Mouse (Mus musculus): ENCODE measurements around the gene Lect2. TPM values are rescaled to one million over a fixed set of nuclear protein-coding genes. Genes with fewer than 3 reads are reported as not detected.

Lect2 gene
- polyA plus RNA-seq, 1 experiment from 2014 or later = not detected

DNA sequence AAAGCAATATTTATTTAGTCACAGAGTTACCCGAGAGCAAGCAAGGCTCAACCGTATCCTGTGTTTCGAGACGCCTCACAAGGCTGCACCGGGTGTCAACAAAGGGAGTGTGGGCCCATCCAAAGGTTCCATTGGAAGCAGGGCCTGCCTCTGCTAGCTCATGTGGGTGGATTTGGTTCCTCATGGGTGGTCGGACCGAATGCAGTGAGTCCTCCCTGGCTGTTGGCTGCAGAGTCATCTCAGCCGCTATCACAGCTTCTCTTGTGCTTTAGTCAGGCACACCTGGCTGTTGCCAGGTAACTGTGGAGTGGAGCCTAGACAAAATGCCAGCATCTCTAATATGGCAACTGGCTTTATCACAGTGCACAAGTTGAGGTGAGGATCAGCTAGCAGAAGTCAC is 47.7 kb downstream of the Lect2 start:
- no peak for ATAC-seq (ENCODE audit: insufficient number of reproducible peaks, low FRiP score, low TSS enrichment, low read depth)

DNA sequence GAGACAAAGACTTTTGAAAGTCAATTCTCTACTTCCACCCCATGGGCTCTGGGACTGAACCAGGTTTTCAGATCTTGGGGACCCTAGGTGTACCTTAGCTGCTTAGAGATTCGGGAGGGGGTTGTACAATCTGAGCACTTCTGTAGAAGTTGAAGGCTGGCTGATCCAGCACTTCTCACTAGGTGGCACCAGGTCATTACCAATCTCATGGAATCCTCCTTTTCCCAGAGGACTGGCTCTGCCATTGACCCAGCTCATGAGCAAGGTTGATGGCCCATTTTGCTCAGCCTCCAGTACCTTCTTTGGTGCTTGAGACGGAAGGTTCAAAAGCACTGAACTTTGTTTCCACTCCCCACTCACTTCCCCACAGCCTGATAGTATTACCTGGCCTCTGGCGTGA is 48.2 kb downstream of the Lect2 start:
- Histone ChIP-seq H3K4me3 (no peak overlapping the region), H3K4me1 (no peaks in the 10 kb centered on the region), H3K27me3 (no peaks in the 10 kb centered on the region), H3K9me3 (no peaks in the 10 kb centered on the region), H3K9ac (no peak overlapping the region), H3K36me3 (no peaks in the 10 kb centered on the region), H3K27ac (no peak overlapping the region), H3K4me2 (no peak overlapping the region)
- no peak for ATAC-seq (ENCODE audit: insufficient number of reproducible peaks, low FRiP score, low TSS enrichment, low read depth)
- 75% methylated on average over 3 of the region's 3 CpGs for whole genome bisulfite sequencing

More for the DNA sequence above, 47.7 kb downstream of the Lect2 start:
- Histone ChIP-seq H3K36me3 (no peaks in the 10 kb centered on the region), H3K4me1 (no peaks in the 10 kb centered on the region), H3K27me3 (no peaks in the 10 kb centered on the region), H3K9ac (no peak overlapping the region), H3K27ac (no peak overlapping the region), H3K4me2 (no peak overlapping the region), H3K4me3 (no peak overlapping the region), H3K9me3 (no peaks in the 10 kb centered on the region)
- 89% methylated on average over 8 of the region's 8 CpGs for WGBS

DNA sequence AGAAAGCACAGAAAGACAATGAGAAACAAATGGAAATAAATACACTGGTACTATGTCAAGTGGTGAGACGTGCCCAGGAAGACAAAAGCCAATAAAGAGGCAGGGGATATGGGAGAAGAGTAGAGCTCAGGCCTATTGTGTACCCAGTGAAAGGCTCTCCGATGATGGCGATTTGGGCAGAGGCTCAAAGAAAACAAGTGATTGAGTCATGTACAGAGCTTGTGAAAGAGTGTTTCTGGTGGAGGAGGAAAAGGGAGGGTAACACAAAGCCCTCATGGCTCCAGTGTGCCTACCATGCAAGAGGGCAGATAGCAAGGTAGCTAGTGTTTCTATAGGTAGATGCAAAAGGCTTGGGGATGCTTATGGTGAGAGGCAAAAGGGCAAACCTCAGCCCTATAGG is 53.9 kb downstream of the Lect2 start:
- Histone ChIP-seq H3K9me3 (no peaks in the 10 kb centered on the region), H3K4me2 (no peak overlapping the region), H3K9ac (no peak overlapping the region), H3K36me3 (no peaks in the 10 kb centered on the region), H3K4me1 (no peaks in the 10 kb centered on the region), H3K4me3 (no peak overlapping the region), H3K27me3 (no peaks in the 10 kb centered on the region), H3K27ac (no peak overlapping the region)
- no peak for ATAC-seq (ENCODE audit: insufficient number of reproducible peaks, low FRiP score, low TSS enrichment, low read depth)
- WGBS = 77% methylated on average over 3 of the region's 3 CpGs

Other genes starting within 250 kb of the Lect2 start
- 0.10 and 0.19 TPM in 2 replicates for gene Gm3045, start 121.9 kb downstream of the Lect2 start, polyA plus RNA-seq (2015; fragmentation: Nextera tagmentation; extraction: Ambion mirVana)
- 2.1 and 2.4 TPM in 2 replicates for gene Slc25a48, start 110.1 kb downstream of the Lect2 start, polyA plus RNA-seq (2015; fragmentation: Nextera tagmentation; extraction: Ambion mirVana)
- not detected in 2 replicates for gene Il9, start 66.3 kb downstream of the Lect2 start, polyA plus RNA-seq (2015; fragmentation: Nextera tagmentation; extraction: Ambion mirVana)
- 1.1 and 1.7 TPM in 2 replicates for gene Fbxl21, start 26.0 kb downstream of the Lect2 start, polyA plus RNA-seq (2015; fragmentation: Nextera tagmentation; extraction: Ambion mirVana)
- 105 and 121 TPM in 2 replicates for gene Tgfbi, start 61.0 kb upstream of the Lect2 start, polyA plus RNA-seq (2015; fragmentation: Nextera tagmentation; extraction: Ambion mirVana)
- 27.3 and 30.4 TPM in 2 replicates for gene Smad5, start 154.5 kb upstream of the Lect2 start, polyA plus RNA-seq (2015; fragmentation: Nextera tagmentation; extraction: Ambion mirVana)
- gene Gm45623, start 205.3 kb upstream of the Lect2 start, polyA plus RNA-seq (2015; fragmentation: Nextera tagmentation; extraction: Ambion mirVana) = 0.62 and 0.79 TPM in 2 replicates

Data from limb, embryonic 15.5 days (tissue).